Mouse (Mus musculus) thymus, adult 2 months (tissue): ENCODE measurements around the gene Fam219b.

Experiments
- CTCF ChIP-seq: fragments of 200-500 bp; IDR thresholded peaks from 2 replicates; pipeline ENCODE4 v1.5.1; 2012; ENCODE audit warnings: mild to moderate bottlenecking, control low read depth, low read length, moderate library complexity, borderline replicate concordance; ENCODE audit not compliant: control insufficient read depth, poor library complexity, insufficient read depth; ENCODE audit errors: extremely low read depth
- POLR2A ChIP-seq: fragments of 200-500 bp; IDR thresholded peaks from 2 replicates; pipeline ENCODE4 v1.6.1; 2012; ENCODE audit warnings: mild to moderate bottlenecking, low read length, control low read depth, moderate library complexity; ENCODE audit not compliant: control insufficient read depth, poor library complexity, insufficient read depth; ENCODE audit errors: extremely low read depth

GRCm38 (mm10) chr9:57504891-57505290 is 32.4 kb upstream of the Fam219b start:
- no peak for TF ChIP-seq CTCF
- no peak for TF ChIP-seq POLR2A
